Mouse (Mus musculus) brown adipose tissue, adult 24 weeks (tissue): ENCODE measurements at regions not wholly inside any gene's neighbourhood (a gene's known extent, or its start where the extent isn't known, plus 50 kb on each side); places are given as distances from the start of the nearest gene placed in this dataset.

ENCODE experiments used
- H3K27ac ChIP-seq: fragments of 200-500 bp; replicated peaks from 2 replicates; pipeline ENCODE4 v1.5.1; 2012; ENCODE audit warnings: low read depth, mild to moderate bottlenecking, low read length
- H3K4me1 ChIP-seq: fragments of 200-500 bp; 2 replicates; pipeline ENCODE4 v1.6.1; 2012; ENCODE audit warnings: low read length, mixed read lengths; ENCODE audit not compliant: control insufficient read depth, insufficient read depth, insufficient read length
- H3K4me3 ChIP-seq: fragments of 200-500 bp; 2 replicates; pipeline ENCODE4 v1.5.1; 2012; ENCODE audit warnings: low read depth, mild to moderate bottlenecking, low read length, moderate library complexity; ENCODE audit not compliant: insufficient read depth

DNA sequence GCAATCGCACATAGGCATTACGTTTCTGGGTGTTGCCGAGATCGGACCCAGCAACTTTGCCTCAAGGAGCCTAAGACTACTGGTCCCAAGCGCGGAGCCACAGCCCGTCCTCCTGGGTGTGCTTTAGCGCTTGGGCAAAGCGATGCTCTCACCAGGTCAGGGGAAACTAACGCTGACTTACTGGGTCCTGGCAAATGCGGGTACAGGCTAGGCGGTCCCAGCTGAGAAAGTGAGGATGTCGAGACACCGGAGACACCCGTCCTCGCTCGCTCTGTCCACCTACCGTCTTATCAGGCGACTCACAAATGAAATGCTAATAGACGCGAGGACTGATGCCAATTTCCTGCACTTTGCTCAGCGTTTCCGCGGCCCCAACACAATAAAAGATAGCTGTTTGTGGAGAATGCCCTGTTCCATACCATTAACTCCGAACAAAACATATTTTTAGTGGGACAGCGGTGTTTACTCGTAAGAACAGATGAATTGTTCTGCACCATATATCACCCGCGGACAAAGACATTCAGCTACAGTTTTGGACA is 559.7 kb downstream of the Nedd1 start:
- Histone ChIP-seq H3K4me1 (0 out of 2 replicates have a peak, but pooled peaks cover 3% of the 10 kb centered on the region), H3K27ac (no peak overlapping the region), H3K4me3 (0 out of 2 replicates have a peak overlapping the region, but pooled peaks have one; percentile 34)

DNA sequence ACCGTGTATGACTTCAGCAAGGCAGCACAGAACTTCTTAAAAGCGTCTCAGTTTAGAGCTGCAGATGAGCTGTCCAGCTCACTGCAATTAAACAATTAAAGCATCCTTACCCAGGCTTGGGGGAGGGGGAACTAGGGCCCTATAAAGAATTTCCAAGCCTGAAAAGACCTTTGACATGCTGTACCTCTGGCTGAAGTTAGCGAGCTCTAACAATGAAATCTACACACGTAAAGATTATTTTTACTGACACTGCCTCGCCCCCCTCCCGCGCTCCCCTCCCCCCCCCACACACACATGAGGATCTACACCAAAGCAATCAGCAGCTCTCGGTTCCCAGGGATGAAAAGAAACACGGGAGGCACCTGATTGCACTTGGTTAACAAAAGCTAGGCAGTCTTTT is 560.7 kb downstream of the Nedd1 start:
- Histone ChIP-seq H3K4me3 (no peak overlapping the region), H3K27ac (no peak overlapping the region), H3K4me1 (0 out of 2 replicates have a peak, but pooled peaks cover 3% of the 10 kb centered on the region)

DNA sequence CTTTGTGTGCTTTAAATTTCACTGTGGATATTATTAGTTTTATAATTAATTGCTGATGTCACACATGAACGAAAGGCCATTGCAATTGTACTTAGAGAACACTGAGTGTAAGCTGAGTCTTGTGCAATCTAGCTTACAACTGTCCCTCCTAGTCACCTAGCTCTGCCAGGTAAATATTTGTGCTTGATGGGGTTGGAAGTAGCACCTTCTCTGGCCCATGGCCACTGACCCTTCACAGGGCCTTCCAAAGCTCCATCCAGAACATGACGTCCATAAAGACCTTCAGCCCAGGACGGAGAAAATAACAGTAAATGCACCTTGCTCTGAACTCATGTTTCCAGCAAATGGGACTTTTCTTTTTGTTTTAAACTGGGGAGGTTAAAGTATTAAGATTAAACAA is 576.0 kb downstream of the Nedd1 start:
- Histone ChIP-seq H3K4me1 (no peaks in the 10 kb centered on the region), H3K27ac (no peak overlapping the region), H3K4me3 (no peak overlapping the region)

DNA sequence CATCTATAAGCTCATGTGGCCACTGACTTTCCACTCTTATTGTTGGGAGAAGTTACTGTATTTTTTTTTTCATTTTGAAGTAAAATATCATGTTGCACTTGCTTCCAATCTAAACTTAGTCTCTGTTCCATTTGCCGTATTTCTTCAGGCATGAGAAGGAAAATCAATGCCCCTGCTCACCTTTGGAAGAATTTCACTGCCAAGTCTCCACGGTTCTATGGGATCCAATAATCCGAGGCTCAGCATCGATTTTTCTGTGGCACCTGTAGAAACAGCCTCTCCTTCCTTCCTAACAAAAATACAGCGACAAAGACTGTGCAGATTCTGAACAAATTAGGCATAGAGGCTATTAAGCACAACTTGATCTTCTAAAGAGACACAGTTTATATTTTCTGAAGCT is 586.7 kb downstream of the Nedd1 start:
- H3K4me3 ChIP-seq, result no peak overlapping the region
- no peaks in the 10 kb centered on the region for H3K4me1 ChIP-seq
- H3K27ac ChIP-seq, result no peak overlapping the region

DNA sequence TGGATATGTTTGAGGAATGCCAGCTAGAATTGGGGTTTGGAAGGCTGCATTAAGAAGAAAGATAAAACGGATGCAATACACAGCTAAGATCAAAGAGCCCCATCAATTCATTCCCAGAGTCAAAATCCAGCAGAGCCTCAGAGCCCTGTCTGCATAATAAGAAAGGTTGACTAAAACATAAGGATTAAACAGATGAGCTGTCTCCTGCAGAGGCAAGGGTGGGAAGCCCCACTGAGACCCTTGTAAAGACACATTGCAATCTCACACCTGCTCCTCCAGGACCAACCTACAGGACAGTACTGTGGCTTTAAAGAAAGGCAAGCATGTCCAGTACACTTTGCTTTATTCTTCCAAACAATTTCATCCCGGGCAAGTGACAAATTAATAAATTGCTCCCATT is 609.4 kb downstream of the Nedd1 start:
- Histone ChIP-seq H3K4me3 (no peak overlapping the region), H3K4me1 (no peaks in the 10 kb centered on the region), H3K27ac (no peak overlapping the region)

DNA sequence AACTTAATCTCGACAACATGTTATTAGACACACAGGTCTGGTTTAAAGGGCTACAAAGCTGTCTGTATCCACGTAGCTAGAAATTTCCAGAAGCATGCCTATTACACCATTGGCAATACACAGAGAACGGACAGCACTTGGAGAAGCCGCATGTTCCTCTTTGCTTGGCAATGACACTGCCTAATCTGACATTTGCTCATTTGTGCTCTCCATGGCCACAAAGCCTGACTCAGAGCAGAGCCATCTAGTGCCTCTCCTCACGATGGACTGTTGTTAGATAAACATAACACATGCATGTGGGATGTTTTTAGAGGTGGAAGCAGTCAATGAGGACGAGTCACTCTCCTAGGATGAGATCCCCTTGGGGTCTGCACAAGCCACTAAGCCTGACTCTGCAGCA is 615.9 kb downstream of the Nedd1 start:
- H3K4me1 ChIP-seq, result no peaks in the 10 kb centered on the region
- H3K27ac ChIP-seq, result no peak overlapping the region
- H3K4me3 ChIP-seq, result no peak overlapping the region

DNA sequence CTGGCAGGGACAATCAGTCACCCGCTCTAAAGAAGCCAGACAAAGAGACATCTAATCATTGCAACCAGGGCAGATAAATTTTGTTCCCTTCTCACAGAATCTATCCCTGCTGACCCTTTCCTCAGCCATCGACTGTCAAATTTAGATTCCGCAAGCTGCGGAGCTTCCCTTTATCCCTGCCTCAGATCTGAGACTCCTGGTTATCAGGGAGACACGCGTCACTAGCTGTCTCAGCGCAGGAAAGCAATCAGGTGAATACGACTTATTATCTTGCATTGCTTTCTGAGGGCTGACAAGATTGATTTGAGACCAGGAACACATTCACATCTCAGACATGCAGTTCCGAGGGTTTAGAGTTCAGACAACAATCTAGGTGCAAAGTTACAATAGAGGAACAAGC is 618.3 kb downstream of the Nedd1 start:
- H3K27ac ChIP-seq, result no peak overlapping the region
- no peak overlapping the region for H3K4me3 ChIP-seq
- H3K4me1 ChIP-seq, result no peaks in the 10 kb centered on the region

DNA sequence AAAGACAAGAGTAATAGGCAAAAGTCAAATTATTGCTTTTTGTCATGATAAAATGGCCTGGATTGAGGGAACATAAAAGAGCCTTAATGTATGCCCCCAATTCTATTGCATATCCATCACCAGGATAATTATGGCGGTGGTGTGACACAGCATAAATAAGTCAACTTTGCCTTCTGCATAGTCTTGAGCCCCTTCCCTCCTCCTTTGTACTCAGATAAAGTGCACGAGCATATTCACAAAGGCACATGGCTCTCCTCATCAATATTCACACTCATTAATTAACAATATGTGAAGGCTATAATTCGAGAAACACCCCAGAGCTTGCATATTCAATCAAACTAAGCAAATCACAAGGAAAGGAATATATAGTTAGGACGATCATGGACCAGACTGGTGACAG is 619.5 kb downstream of the Nedd1 start:
- H3K4me3 ChIP-seq, result no peak overlapping the region
- H3K4me1 ChIP-seq, result no peaks in the 10 kb centered on the region
- no peak overlapping the region for H3K27ac ChIP-seq

DNA sequence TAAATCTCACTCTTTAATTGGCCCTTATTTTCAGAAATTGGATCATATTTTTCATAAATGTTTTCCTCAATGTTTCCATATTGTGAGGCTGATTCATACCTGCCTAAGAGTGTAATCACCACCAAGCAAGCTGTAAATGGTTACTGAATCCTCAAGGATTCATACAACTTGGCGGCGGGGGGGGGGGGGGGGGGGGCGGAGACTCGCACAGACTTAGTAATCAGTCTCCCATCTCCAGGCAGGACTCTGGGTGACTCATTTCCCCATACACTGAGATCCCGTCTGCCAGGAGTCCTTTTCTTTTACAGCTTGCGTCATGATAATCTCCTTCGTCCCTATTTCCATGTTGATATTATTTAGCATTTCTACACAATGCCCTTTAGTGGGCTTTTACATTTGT is 624.7 kb downstream of the Nedd1 start:
- H3K4me1 ChIP-seq, result no peaks in the 10 kb centered on the region
- H3K4me3 ChIP-seq, result no peak overlapping the region
- no peak overlapping the region for H3K27ac ChIP-seq

DNA sequence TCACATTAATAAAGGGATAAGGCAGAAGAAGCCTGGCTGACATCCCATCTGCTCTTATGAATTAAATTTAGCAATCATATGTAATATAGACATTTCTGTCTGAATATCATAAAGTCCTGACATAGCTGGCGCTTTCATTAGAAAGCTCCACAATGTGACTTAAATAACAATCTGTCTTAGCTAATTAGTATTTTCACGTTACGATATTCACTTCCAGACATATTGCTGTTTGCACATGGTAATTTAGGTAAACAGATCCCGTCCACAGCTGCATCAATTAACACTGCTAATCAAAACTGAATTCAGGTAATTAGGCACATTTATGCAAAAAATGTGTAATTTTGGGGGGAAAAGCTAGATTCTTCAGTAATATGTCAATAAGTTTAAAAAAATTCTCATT is 625.1 kb downstream of the Nedd1 start:
- H3K27ac ChIP-seq, result no peak overlapping the region
- H3K4me3 ChIP-seq, result no peak overlapping the region
- H3K4me1 ChIP-seq, result no peaks in the 10 kb centered on the region

DNA sequence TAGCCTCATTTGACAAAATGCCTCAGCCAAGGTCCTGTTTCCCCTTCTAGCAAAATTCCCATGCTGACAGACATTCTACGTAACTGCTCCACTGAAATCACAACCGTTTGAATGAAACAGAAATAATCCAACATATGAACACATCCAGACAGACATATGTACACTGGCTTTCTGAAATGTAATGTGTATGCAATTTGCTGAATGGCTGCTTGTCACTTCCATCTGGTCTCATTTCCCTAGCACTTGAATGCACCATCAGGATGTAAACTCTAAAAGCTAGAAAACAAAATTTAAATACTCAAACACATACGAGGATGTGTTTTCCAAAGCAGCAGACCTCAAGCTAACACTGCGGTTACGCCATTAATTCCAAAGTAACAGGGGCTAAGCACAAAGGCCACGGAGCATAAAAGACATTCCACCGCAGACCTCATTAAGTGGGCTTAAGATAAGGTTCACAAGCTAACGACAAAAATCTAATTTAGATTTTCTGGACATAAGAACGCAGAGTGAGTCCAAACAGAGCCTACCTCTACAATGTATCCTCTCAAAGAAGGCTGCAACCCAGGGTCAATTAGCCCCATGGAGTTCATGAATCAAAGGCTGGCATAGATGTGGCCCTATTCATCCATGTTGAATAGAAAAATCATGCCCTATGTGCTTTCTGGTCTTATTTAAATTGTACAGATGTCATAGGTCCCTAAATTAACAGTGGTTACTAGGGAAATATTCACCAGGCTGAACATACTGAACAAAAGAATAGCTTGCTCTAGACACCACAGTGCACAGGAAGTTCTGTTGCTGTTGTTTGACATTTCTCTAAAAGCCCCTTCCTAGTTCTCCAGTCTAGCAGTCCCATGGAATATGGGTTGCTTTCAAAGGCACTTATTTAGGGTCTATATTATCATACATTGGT is 630.5 kb downstream of the Nedd1 start:
- Histone ChIP-seq H3K27ac (no peak overlapping the region), H3K4me1 (no peaks in the 10 kb centered on the region), H3K4me3 (no peak overlapping the region)

DNA sequence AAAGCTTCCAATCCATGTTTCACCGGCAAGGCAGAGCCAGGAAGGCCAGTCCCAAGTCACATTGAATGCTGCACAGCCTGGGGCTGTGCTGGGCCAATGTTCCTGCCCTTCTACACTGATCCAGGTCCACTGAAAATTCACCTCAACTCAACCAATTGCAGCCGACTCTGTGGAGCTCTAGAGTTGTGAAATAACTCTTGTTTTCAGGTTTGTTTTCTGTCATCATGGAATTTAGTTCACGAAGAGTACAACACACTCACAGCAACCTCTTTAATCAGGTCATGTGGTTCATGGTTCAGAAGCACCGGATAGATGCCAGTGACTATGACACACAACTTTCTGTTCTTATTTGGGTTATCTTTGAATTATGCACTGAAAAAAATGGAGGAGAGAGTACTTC is 640.1 kb downstream of the Nedd1 start:
- Histone ChIP-seq H3K4me1 (no peaks in the 10 kb centered on the region), H3K4me3 (no peak overlapping the region), H3K27ac (no peak overlapping the region)

DNA sequence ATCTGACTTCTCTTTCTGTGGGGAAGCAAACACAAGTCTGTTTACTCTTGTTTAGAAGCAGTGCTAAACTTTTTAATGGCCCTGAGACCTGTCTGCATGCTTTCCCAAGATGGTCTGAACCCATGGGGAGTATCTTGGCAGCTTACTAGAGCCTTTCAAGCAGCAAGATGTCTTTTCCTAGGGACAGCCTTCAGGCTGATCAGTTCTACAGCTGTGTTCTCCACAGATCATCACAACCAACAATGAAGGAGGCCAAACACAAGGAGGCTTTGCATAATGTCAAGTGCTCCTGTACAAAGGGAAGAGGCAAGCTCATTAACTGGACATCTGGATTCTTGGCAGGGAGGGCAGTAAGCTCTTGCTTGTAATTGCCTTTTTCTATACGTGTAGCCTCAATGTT is 641.0 kb downstream of the Nedd1 start:
- no peak overlapping the region for H3K4me3 ChIP-seq
- H3K4me1 ChIP-seq, result no peaks in the 10 kb centered on the region
- H3K27ac ChIP-seq, result no peak overlapping the region

DNA sequence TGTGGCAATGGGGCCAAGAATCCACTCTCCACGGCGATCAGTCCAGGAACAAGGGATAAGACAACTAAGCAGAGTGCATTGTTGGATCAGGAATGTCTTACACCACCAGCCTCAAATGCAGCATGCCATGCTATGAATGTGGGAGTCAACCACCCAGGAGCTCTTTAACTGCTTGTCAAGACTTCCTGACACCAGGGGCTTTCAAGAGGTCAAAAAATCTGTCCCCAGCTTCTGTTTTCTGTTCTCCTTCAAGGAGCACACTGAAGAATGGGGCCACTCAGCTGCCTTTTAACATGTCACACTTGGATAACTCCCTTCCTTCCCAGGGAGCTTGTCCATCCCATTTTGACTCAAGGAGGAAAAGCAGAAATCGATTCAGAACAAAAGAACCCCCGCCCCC is 642.8 kb downstream of the Nedd1 start:
- Histone ChIP-seq H3K27ac (no peak overlapping the region), H3K4me3 (no peak overlapping the region), H3K4me1 (no peaks in the 10 kb centered on the region)

DNA sequence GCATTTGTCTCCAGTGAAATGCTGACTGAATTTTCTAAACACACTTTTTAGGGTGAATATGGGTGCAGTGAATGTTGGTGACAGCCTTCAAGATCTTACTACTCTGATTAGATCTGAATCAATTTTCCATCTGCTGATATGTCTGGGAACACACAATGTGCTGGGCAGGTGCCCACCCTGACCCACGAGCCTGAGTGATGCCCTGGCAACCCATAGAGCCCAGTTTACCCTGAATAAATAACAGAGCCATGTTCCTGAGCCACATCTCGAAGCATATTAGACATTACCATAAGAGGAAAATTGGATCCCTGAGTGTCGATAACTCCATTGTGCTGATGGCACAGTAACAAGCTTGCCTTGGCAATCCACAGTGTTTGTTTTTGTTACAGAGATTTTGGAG is 644.9 kb downstream of the Nedd1 start:
- Histone ChIP-seq H3K4me1 (no peaks in the 10 kb centered on the region), H3K4me3 (no peak overlapping the region), H3K27ac (no peak overlapping the region)

DNA sequence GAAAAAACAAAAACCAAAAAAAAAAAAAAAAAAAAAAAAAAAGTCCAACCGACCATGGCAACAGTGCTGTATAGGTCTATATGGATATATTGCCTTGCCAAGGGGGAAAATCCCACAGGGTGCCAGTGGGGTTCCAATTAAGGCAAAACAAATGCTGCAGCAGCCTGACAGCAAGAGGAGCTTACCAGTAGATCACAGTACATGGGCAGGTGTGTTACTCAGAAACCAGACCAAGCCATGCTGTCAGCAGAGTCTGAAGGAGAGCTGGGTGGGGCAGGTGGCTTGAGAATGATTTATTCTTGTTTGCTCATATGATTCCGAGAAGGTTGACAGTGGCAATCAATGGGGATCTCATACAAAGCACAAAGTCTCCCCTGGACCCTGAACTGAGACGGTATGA is 645.5 kb downstream of the Nedd1 start:
- Histone ChIP-seq H3K4me1 (no peaks in the 10 kb centered on the region), H3K27ac (no peak overlapping the region), H3K4me3 (no peak overlapping the region)
